Mouse (Mus musculus): ENCODE data around the gene Mcm2. TPM values are rescaled to one million over a fixed set of nuclear protein-coding genes. Genes with fewer than 3 reads are reported as not detected.

Mcm2 gene
- polyA plus RNA-seq, 1 experiment from 2014 or later, result 164 TPM

- 39% methylated on average over 3 of the region's 3 CpGs for WGBS
- Histone ChIP-seq H3K9me3 (ENCODE audit: low read depth, low read length) (no peaks in the 10 kb centered on the region), H3K36me3 (ENCODE audit: insufficient read depth) (no peaks in the 10 kb centered on the region), H3K27ac (ENCODE audit: low read depth) (no peak overlapping the region), H3K27me3 (ENCODE audit: insufficient read depth, low read length) (no peaks in the 10 kb centered on the region), H3K4me3 (ENCODE audit: low read depth, low read length) (no peak overlapping the region), H3K9ac (no peak overlapping the region), H3K4me1 (ENCODE audit: insufficient read depth) (peaks cover 17% of the 10 kb centered on the region), H3K4me2 (no peak overlapping the region)
- DNase-seq (no peak), ATAC-seq (ENCODE audit: insufficient read depth) (no peak)
- TF ChIP-seq CTCF (IDR thresholded peaks at IDR 0.05; ENCODE audit: low read depth), result no peak
Observed at GRCm38 (mm10) chr6:88926870-88927269, 28.3 kb upstream of the Mcm2 start.

GRCm38 (mm10) chr6:88925640-88926205 is 27.1 kb upstream of the Mcm2 start:
- 7% methylated on average over 4 of the region's 4 CpGs for WGBS
- Histone ChIP-seq H3K27me3 (ENCODE audit: insufficient read depth, low read length) (no peaks in the 10 kb centered on the region), H3K9me3 (ENCODE audit: low read depth, low read length) (no peaks in the 10 kb centered on the region), H3K27ac (ENCODE audit: low read depth) (peak overlapping the region; percentile 58; the same call in 1 of the 2 replicates), H3K36me3 (ENCODE audit: insufficient read depth) (no peaks in the 10 kb centered on the region), H3K4me1 (ENCODE audit: insufficient read depth) (peaks cover 17% of the 10 kb centered on the region), H3K4me2 (no peak overlapping the region), H3K4me3 (ENCODE audit: low read depth, low read length) (no peak overlapping the region), H3K9ac (no peak overlapping the region)
- DNase-seq (peak; percentile 27), ATAC-seq (ENCODE audit: insufficient read depth) (peak; percentile 47)
- TF ChIP-seq CTCF (IDR thresholded peaks at IDR 0.05; ENCODE audit: low read depth), result no peak

GRCm38 (mm10) chr6:88924502-88925275 is 26.1 kb upstream of the Mcm2 start:
- ATAC-seq (ENCODE audit: insufficient read depth) (peak; percentile 82), DNase-seq (peak; percentile 89)
- Histone ChIP-seq H3K27ac (ENCODE audit: low read depth) (peak overlapping the region; percentile 85), H3K4me3 (ENCODE audit: low read depth, low read length) (no peak overlapping the region), H3K27me3 (ENCODE audit: insufficient read depth, low read length) (no peaks in the 10 kb centered on the region), H3K4me1 (ENCODE audit: insufficient read depth) (peaks cover 14% of the 10 kb centered on the region), H3K4me2 (no peak overlapping the region), H3K9me3 (ENCODE audit: low read depth, low read length) (no peaks in the 10 kb centered on the region), H3K36me3 (ENCODE audit: insufficient read depth) (no peaks in the 10 kb centered on the region), H3K9ac (no peak overlapping the region)
- WGBS, result 4% methylated on average over 5 of the region's 5 CpGs
- no peak for TF ChIP-seq CTCF (IDR thresholded peaks at IDR 0.05; ENCODE audit: low read depth)

GRCm38 (mm10) chr6:88918802-88919201 is 20.2 kb upstream of the Mcm2 start:
- H3K4me3 ChIP-seq (ENCODE audit: low read depth, low read length), result no peak overlapping the region
- H3K36me3 ChIP-seq (ENCODE audit: insufficient read depth), result no peaks in the 10 kb centered on the region
- 48% methylated on average over 8 of the region's 8 CpGs for WGBS
- 0 out of 2 replicates have a peak, but pooled peaks cover under 1% of the 10 kb centered on the region for H3K4me1 ChIP-seq (ENCODE audit: insufficient read depth)
- DNase-seq (peak; percentile 29), ATAC-seq (ENCODE audit: insufficient read depth) (no peak)
- no peaks in the 10 kb centered on the region for H3K9me3 ChIP-seq (ENCODE audit: low read depth, low read length)
- no peak for TF ChIP-seq CTCF (IDR thresholded peaks at IDR 0.05; ENCODE audit: low read depth)
- H3K9ac ChIP-seq, result no peak overlapping the region
- H3K27ac ChIP-seq (ENCODE audit: low read depth), result no peak overlapping the region
- no peaks in the 10 kb centered on the region for H3K27me3 ChIP-seq (ENCODE audit: insufficient read depth, low read length)
- H3K4me2 ChIP-seq, result no peak overlapping the region

- H3K9ac ChIP-seq, result no peak overlapping the region
- no peak overlapping the region for H3K27ac ChIP-seq (ENCODE audit: low read depth)
- 70% methylated on average over 1 of the region's 1 CpGs for WGBS
- no peaks in the 10 kb centered on the region for H3K27me3 ChIP-seq (ENCODE audit: insufficient read depth, low read length)
- ATAC-seq (ENCODE audit: insufficient read depth), result peak; percentile 35; the same call in 1 of the 2 replicates
- TF ChIP-seq CTCF (IDR thresholded peaks at IDR 0.05; ENCODE audit: low read depth), result peak; percentile 84
- no peaks in the 10 kb centered on the region for H3K9me3 ChIP-seq (ENCODE audit: low read depth, low read length)
- no peak overlapping the region for H3K4me3 ChIP-seq (ENCODE audit: low read depth, low read length)
- peak; percentile 68 for DNase-seq
- H3K4me1 ChIP-seq (ENCODE audit: insufficient read depth), result no peaks in the 10 kb centered on the region
- H3K36me3 ChIP-seq (ENCODE audit: insufficient read depth), result peaks cover 14% of the 10 kb centered on the region; the same call in 1 of the 2 replicates
- no peak overlapping the region for H3K4me2 ChIP-seq
Observed at GRCm38 (mm10) chr6:88916153-88916552, 17.6 kb upstream of the Mcm2 start.

- H3K4me2 ChIP-seq, result no peak overlapping the region
- no peaks in the 10 kb centered on the region for H3K9me3 ChIP-seq (ENCODE audit: low read depth, low read length)
- H3K27ac ChIP-seq (ENCODE audit: low read depth), result 0 out of 2 replicates have a peak overlapping the region, but pooled peaks have one; percentile 18
- ATAC-seq (ENCODE audit: insufficient read depth), result peak; percentile 28; the same call in 1 of the 2 replicates
- no peak for DNase-seq
- H3K4me3 ChIP-seq (ENCODE audit: low read depth, low read length), result no peak overlapping the region
- H3K4me1 ChIP-seq (ENCODE audit: insufficient read depth), result no peaks in the 10 kb centered on the region
- 67% methylated on average over 4 of the region's 4 CpGs for WGBS
- no peaks in the 10 kb centered on the region for H3K27me3 ChIP-seq (ENCODE audit: insufficient read depth, low read length)
- TF ChIP-seq CTCF (IDR thresholded peaks at IDR 0.05; ENCODE audit: low read depth), result no peak
- no peak overlapping the region for H3K9ac ChIP-seq
- peaks cover 20% of the 10 kb centered on the region for H3K36me3 ChIP-seq (ENCODE audit: insufficient read depth)
Observed at GRCm38 (mm10) chr6:88915510-88915909, 16.9 kb upstream of the Mcm2 start.

GRCm38 (mm10) chr6:88914799-88915198 is 16.2 kb upstream of the Mcm2 start:
- no peak overlapping the region for H3K4me3 ChIP-seq (ENCODE audit: low read depth, low read length)
- peaks cover 27% of the 10 kb centered on the region for H3K36me3 ChIP-seq (ENCODE audit: insufficient read depth)
- H3K27me3 ChIP-seq (ENCODE audit: insufficient read depth, low read length), result no peaks in the 10 kb centered on the region
- no peak overlapping the region for H3K9ac ChIP-seq
- DNase-seq (no peak), ATAC-seq (ENCODE audit: insufficient read depth) (no peak)
- H3K9me3 ChIP-seq (ENCODE audit: low read depth, low read length), result no peaks in the 10 kb centered on the region
- H3K4me1 ChIP-seq (ENCODE audit: insufficient read depth), result no peaks in the 10 kb centered on the region
- no peak overlapping the region for H3K4me2 ChIP-seq
- H3K27ac ChIP-seq (ENCODE audit: low read depth), result no peak overlapping the region
- 60% methylated on average over 5 of the region's 5 CpGs for WGBS
- TF ChIP-seq CTCF (IDR thresholded peaks at IDR 0.05; ENCODE audit: low read depth), result no peak
